Comparison of ENCODE assay signal across 8 mouse cellular contexts in the genomic region with DNA sequence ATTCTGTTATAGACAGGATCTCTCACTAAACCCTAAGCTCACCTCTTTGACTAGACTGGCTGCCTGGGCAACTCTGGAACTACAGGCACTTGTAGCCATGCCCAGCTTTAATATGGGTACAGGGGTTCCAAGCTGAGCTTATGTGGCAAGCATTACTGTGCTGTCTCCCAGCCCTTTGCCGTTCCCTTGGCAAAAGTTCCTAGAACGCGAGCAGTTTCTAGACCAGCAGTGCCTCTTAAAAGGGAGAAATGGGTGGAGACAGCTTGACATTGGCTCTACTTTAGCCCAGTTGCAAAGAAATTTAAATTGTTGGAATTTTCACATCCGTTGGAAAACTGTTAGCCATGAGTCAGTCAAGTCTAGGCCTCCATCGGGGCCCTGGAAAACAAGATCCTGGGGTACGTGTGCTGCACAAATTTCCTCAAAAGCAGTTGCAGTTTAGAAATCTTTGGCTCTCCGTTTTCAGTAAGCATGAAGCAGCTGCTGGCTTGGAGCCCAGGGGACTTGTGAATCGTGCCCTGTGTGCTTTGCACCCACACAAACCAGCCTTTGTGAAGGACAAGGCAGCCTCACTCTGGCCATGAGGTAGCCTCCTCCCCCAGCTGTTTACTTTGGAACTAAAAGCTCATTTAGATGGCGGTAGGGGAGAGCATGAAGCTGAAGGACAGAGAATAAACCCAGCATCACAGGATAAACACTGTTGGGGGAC.
A peak's percentile ranks its signal among the peaks of the same experiment; 100 is the strongest.
DNase-seq lines count a peak whose midpoint lies in the region; ATAC-seq and TF ChIP-seq lines count a peak whose summit lies in the region.

No protein-coding gene starts in this region.

- H3K27ac ChIP-seq in midbrain, embryonic 14.5 days (replicated peaks; ENCODE audit: low read depth, low read length) = peak overlapping the region; percentile 82
- H3K27ac ChIP-seq in stomach, postnatal 0 days (replicated peaks) = peak overlapping the region; percentile 83

- H3K36me3 ChIP-seq in midbrain, embryonic 14.5 days (ENCODE audit: control insufficient read depth, insufficient read depth, low read length) = no peaks in the 10 kb centered on the region
- no peaks in the 10 kb centered on the region for H3K36me3 ChIP-seq in stomach, postnatal 0 days (ENCODE audit: control insufficient read depth, insufficient read depth, low read length)

- H3K27me3 ChIP-seq in midbrain, embryonic 14.5 days (ENCODE audit: control insufficient read depth, insufficient read depth, low read length) = no peaks in the 10 kb centered on the region
- H3K27me3 ChIP-seq in stomach, postnatal 0 days (ENCODE audit: control insufficient read depth, insufficient read depth, low read length) = no peaks in the 10 kb centered on the region

- no peak overlapping the region for H3K4me3 ChIP-seq in midbrain, embryonic 14.5 days (replicated peaks; ENCODE audit: low read depth, low read length)
- H3K4me3 ChIP-seq in stomach, postnatal 0 days (ENCODE audit: low read depth, low read length) = no peak overlapping the region

- no peak overlapping the region for H3K9ac ChIP-seq in midbrain, embryonic 14.5 days (replicated peaks; ENCODE audit: low read length)
- no peak overlapping the region for H3K9ac ChIP-seq in stomach, postnatal 0 days (ENCODE audit: low read length)

- intact Hi-C loops in left cerebral cortex, postnatal 14 days (cut with DNase I) = no loop called here

- no peaks in the 10 kb centered on the region for H3K9me3 ChIP-seq in midbrain, embryonic 14.5 days (ENCODE audit: control insufficient read depth, low read length)
- no peaks in the 10 kb centered on the region for H3K9me3 ChIP-seq in stomach, postnatal 0 days (ENCODE audit: control insufficient read depth, low read length)

- 32% methylated on average over 9 of the region's 9 CpGs for WGBS in midbrain, embryonic 14.5 days
- 11% methylated on average over 9 of the region's 9 CpGs for WGBS in stomach, postnatal 0 days

- peak; percentile 82 for ATAC-seq in midbrain, embryonic 14.5 days (ENCODE audit: low FRiP score, low TSS enrichment)
- ATAC-seq in stomach, postnatal 0 days (ENCODE audit: low FRiP score, low TSS enrichment) = peak; percentile 91

- TF ChIP-seq EP300 in stomach, postnatal 0 days (optimal IDR thresholded peaks at IDR 0.05) = no peak

- 0 out of 2 replicates have a peak overlapping the region, but pooled peaks have one; percentile 34 for H3K4me2 ChIP-seq in midbrain, embryonic 14.5 days (ENCODE audit: low read length)
- no peak overlapping the region for H3K4me2 ChIP-seq in stomach, postnatal 0 days (replicated peaks; ENCODE audit: low read depth)

- TF ChIP-seq CTCF in stomach, postnatal 0 days (IDR thresholded peaks at IDR 0.05; ENCODE audit: low read depth) = no peak

- DNase-seq in adrenal gland, postnatal 25 days = peak; percentile 88
- DNase-seq in embryo, embryonic 9.5 days (ENCODE audit: extremely low spot score) = peak; percentile 52
- DNase-seq in gonadal fat pad, adult 2 months (ENCODE audit: low read depth) = peak; percentile 70
- DNase-seq in kidney, adult 11 months = peak; percentile 90
- peak; percentile 82 to 92 for DNase-seq in left cerebral cortex, postnatal 14 days (ENCODE audit: low spot score in 2 of 2)
- peak; percentile 87 for DNase-seq in midbrain, embryonic 14.5 days
- DNase-seq in stomach, postnatal 0 days (ENCODE audit: low spot score) = peak; percentile 84
- DNase-seq in thymus, postnatal 36 days = no peak

- H3K4me1 ChIP-seq in midbrain, embryonic 14.5 days (ENCODE audit: control insufficient read depth, insufficient read depth, low read length) = peaks cover 28% of the 10 kb centered on the region
- 0 out of 2 replicates have a peak, but pooled peaks cover 11% of the 10 kb centered on the region for H3K4me1 ChIP-seq in stomach, postnatal 0 days (replicated peaks; ENCODE audit: control insufficient read depth, insufficient read depth)

Comparison
In these comparisons a context has a peak if more than half of its experiments do, and no peak if none do; other contexts are left out.
1. DNase-seq: peak in adrenal gland, postnatal 25 days (single experiment), embryo, embryonic 9.5 days (single experiment), gonadal fat pad, adult 2 months (single experiment), kidney, adult 11 months (single experiment), left cerebral cortex, postnatal 14 days (2 of 2), midbrain, embryonic 14.5 days (single experiment) and stomach, postnatal 0 days (single experiment); none in thymus, postnatal 36 days (0 of 2).